Mouse (Mus musculus) liver, embryonic 14.5 days (tissue): ENCODE data around the gene Txnrd3. TPM values are rescaled to one million over a fixed set of nuclear protein-coding genes. Genes with fewer than 3 reads are reported as not detected.

Experiments
- ATAC-seq: fragments of 200-750 bp; cut with Nextera tagmentation; 2 replicates; pipeline ENCODE4 v1.8.0; 2017; ENCODE audit warnings: moderate number of reproducible peaks, mild to moderate bottlenecking, moderate library complexity; ENCODE audit not compliant: insufficient read depth
- DNase-seq, 3 experiments: peaks; one replicate each; pipeline ENCODE4 v3.0.0-alpha.2; 2012 to 2013; ENCODE audit warnings: low read depth in 3 of 3, low spot score in 3 of 3
- H3K27ac ChIP-seq: fragments of 300-500 bp; sonication (generic); 2 replicates; pipeline ENCODE4 v1.5.1; 2014; ENCODE audit warnings: moderate library complexity, mild to moderate bottlenecking, control low read depth, inconsistent platforms
- H3K27me3 ChIP-seq: fragments of 300-500 bp; sonication (generic); 2 replicates; pipeline ENCODE4 v1.6.1; 2014; ENCODE audit warnings: mild to moderate bottlenecking, low read length, moderate library complexity; ENCODE audit not compliant: control insufficient read depth, insufficient read depth
- H3K36me3 ChIP-seq: fragments of 300-500 bp; sonication (generic); replicated peaks from 2 replicates; pipeline ENCODE4 v1.6.1; 2014; ENCODE audit warnings: low read depth; ENCODE audit not compliant: control insufficient read depth, insufficient read depth
- H3K4me1 ChIP-seq, 2 experiments: fragments of 200-500 bp in 1 of 2; fragments of 300-500 bp in 1 of 2; sonication (generic) in 1 of 2; replicated peaks; 2 replicates each; pipeline ENCODE4 v1.6.1; 2012 to 2014; ENCODE audit warnings: antibody characterized with exemption in 1 of 2, inconsistent platforms in 1 of 2, low read length in 1 of 2; ENCODE audit not compliant: control insufficient read depth in 2 of 2, insufficient read depth in 2 of 2
- H3K4me2 ChIP-seq: fragments of 300-500 bp; sonication (generic); 2 replicates; pipeline ENCODE4 v1.6.1; 2014; ENCODE audit warnings: low read depth, mild to moderate bottlenecking, control low read depth, moderate library complexity
- H3K4me3 ChIP-seq, 2 experiments: fragments of 200-500 bp in 1 of 2; fragments of 300-500 bp in 1 of 2; sonication (generic) in 1 of 2; 2 replicates each; pipeline ENCODE4 v1.5.1; 2012 to 2014; ENCODE audit warnings: low read depth in 2 of 2, low read length in 2 of 2, mild to moderate bottlenecking in 2 of 2, control low read depth in 1 of 2, inconsistent platforms in 1 of 2, moderate library complexity in 1 of 2; ENCODE audit not compliant: insufficient read depth in 1 of 2
- H3K9ac ChIP-seq: fragments of 300-500 bp; sonication (generic); replicated peaks from 2 replicates; pipeline ENCODE4 v1.6.1; 2014; ENCODE audit warnings: mild to moderate bottlenecking, control low read depth, moderate library complexity
- H3K9me3 ChIP-seq: fragments of 300-500 bp; sonication (generic); 2 replicates; pipeline ENCODE4 v1.6.1; 2016; ENCODE audit warnings: low read length, mixed read lengths; ENCODE audit not compliant: control insufficient read depth
- CTCF ChIP-seq: IDR thresholded peaks from 2 replicates; pipeline ENCODE4 v1.5.1; 2016; ENCODE audit warnings: antibody characterized with exemption, low read depth, control low read depth
- EP300 ChIP-seq: IDR thresholded peaks from 2 replicates; pipeline ENCODE4 v1.6.1; 2016; ENCODE audit warnings: antibody characterized with exemption, low read depth
- WGBS: fragments of 180-500 bp; shearing (Covaris S2); extraction: QIAGEN DNeasy Blood & Tissue Kit; methylation state at CpG from one replicate; pipeline ENCODE4 v1.1.7; 2014; ENCODE audit not compliant: insufficient replicate concordance; 5-methylcytosine and 5-hydroxymethylcytosine counted together
- polyA plus RNA-seq, 2 experiments: library from polyadenylated mRNA; depleted of rRNA in 1 of 2; stranded (reverse) in 1 of 2; unstranded in 1 of 2; fragments of >200 nt; fragmentation: Nextera tagmentation in 1 of 2; extraction: Ambion mirVana in 1 of 2; gene quantifications; 2 replicates each; pipeline versions ENCODE4 v1.2.1 to v1.2.3; 2012 to 2014

Txnrd3 gene
- polyA plus RNA-seq, 2 experiments = 1.7 to 2.6 TPM

GRCm38 (mm10) chr6:89607999-89608398, 35.8 kb upstream of the Txnrd3 start:
- 39% methylated on average over 4 of the region's 4 CpGs for WGBS
- DNase-seq = no peak

GRCm38 (mm10) chr6:89613336-89614106, 30.3 kb upstream of the Txnrd3 start:
- WGBS = 38% methylated on average over 15 of the region's 15 CpGs
- H3K27me3 ChIP-seq = no peaks in the 10 kb centered on the region
- H3K36me3 ChIP-seq = no peaks in the 10 kb centered on the region
- no peak overlapping the region for H3K27ac ChIP-seq
- H3K4me2 ChIP-seq = no peak overlapping the region
- no peaks in the 10 kb centered on the region for H3K4me1 ChIP-seq
- no peak overlapping the region for H3K9ac ChIP-seq
- no peak overlapping the region for H3K4me3 ChIP-seq
- DNase-seq (no peak), ATAC-seq (no peak)
- TF ChIP-seq EP300 = no peak
- TF ChIP-seq CTCF = no peak
- no peaks in the 10 kb centered on the region for H3K9me3 ChIP-seq

More at GRCm38 (mm10) chr6:89607999-89608398, 35.8 kb upstream of the Txnrd3 start:
- Histone ChIP-seq H3K9ac (no peak overlapping the region), H3K27ac (no peak overlapping the region), H3K9me3 (no peaks in the 10 kb centered on the region), H3K4me1 (no peaks in the 10 kb centered on the region), H3K4me2 (no peak overlapping the region), H3K4me3 (no peak overlapping the region), H3K27me3 (no peaks in the 10 kb centered on the region), H3K36me3 (no peaks in the 10 kb centered on the region)
- TF ChIP-seq CTCF (peak; percentile 69), EP300 (no peak)
- ATAC-seq = no peak

- H3K4me3 ChIP-seq = no peak overlapping the region
- no peak for ATAC-seq
- H3K27ac ChIP-seq = no peak overlapping the region
- H3K36me3 ChIP-seq = no peaks in the 10 kb centered on the region
- DNase-seq = no peak
- H3K4me1 ChIP-seq = no peaks in the 10 kb centered on the region
- TF ChIP-seq CTCF = no peak
- no peak for TF ChIP-seq EP300
- no peak overlapping the region for H3K4me2 ChIP-seq
- H3K9me3 ChIP-seq = no peaks in the 10 kb centered on the region
- no peak overlapping the region for H3K9ac ChIP-seq
- 12% methylated on average over 2 of the region's 2 CpGs for WGBS
- H3K27me3 ChIP-seq = no peaks in the 10 kb centered on the region
These were observed 29.7 kb upstream of the Txnrd3 start for GRCm38 (mm10) chr6:89614107-89614471.

- Histone ChIP-seq H3K4me1 (no peaks in the 10 kb centered on the region), H3K27ac (no peak overlapping the region), H3K36me3 (no peaks in the 10 kb centered on the region), H3K27me3 (no peaks in the 10 kb centered on the region), H3K9ac (no peak overlapping the region), H3K4me3 (no peak overlapping the region), H3K4me2 (no peak overlapping the region), H3K9me3 (no peaks in the 10 kb centered on the region)
- DNase-seq (no peak), ATAC-seq (no peak)
- WGBS = 57% methylated on average over 7 of the region's 7 CpGs
- TF ChIP-seq CTCF (no peak), EP300 (no peak)
These were observed 29.0 kb upstream of the Txnrd3 start for GRCm38 (mm10) chr6:89614596-89615372.

- ATAC-seq (no peak), DNase-seq (no peak)
- no peak overlapping the region for H3K9ac ChIP-seq
- no peaks in the 10 kb centered on the region for H3K4me1 ChIP-seq
- TF ChIP-seq CTCF (no peak), EP300 (no peak)
- no peak overlapping the region for H3K4me2 ChIP-seq
- no peaks in the 10 kb centered on the region for H3K9me3 ChIP-seq
- 38% methylated on average over 7 of the region's 7 CpGs for WGBS
- H3K27ac ChIP-seq = no peak overlapping the region
- no peak overlapping the region for H3K4me3 ChIP-seq
- no peaks in the 10 kb centered on the region for H3K36me3 ChIP-seq
- no peaks in the 10 kb centered on the region for H3K27me3 ChIP-seq
These were observed 28.4 kb upstream of the Txnrd3 start for GRCm38 (mm10) chr6:89615373-89615755.
